Mouse (Mus musculus) embryonic facial prominence, embryonic 11.5 days (tissue): ENCODE measurements around the gene Sigmar1. TPM values are rescaled to one million over a fixed set of nuclear protein-coding genes. Genes with fewer than 3 reads are reported as not detected.

ENCODE experiments used
- ATAC-seq: fragments of 200-750 bp; cut with Nextera tagmentation; replicated peaks from 2 replicates; pipeline ENCODE4 v1.8.0; 2017; ENCODE audit warnings: low read depth; ENCODE audit not compliant: insufficient number of reproducible peaks, low FRiP score, low TSS enrichment
- DNase-seq: peaks from one replicate; pipeline ENCODE4 v3.0.0-alpha.2; 2015; ENCODE audit warnings: low spot score
- H3K27ac ChIP-seq: fragments of 300-500 bp; sonication (generic); replicated peaks from 2 replicates; pipeline ENCODE4 v1.5.1; 2014; ENCODE audit warnings: mild to moderate bottlenecking, low read depth, low read length, control low read depth
- H3K27me3 ChIP-seq: fragments of 300-500 bp; sonication (generic); 2 replicates; pipeline ENCODE4 v1.6.1; 2014; ENCODE audit warnings: mild to moderate bottlenecking, low read length, moderate library complexity, mixed read lengths; ENCODE audit not compliant: control insufficient read depth, insufficient read depth
- H3K36me3 ChIP-seq: fragments of 300-500 bp; sonication (generic); replicated peaks from 2 replicates; pipeline ENCODE4 v1.6.1; 2014; ENCODE audit warnings: low read depth, mild to moderate bottlenecking, low read length, moderate library complexity, mixed read lengths; ENCODE audit not compliant: control insufficient read depth, insufficient read depth
- H3K4me1 ChIP-seq: fragments of 300-500 bp; sonication (generic); 2 replicates; pipeline ENCODE4 v1.6.1; 2014; ENCODE audit warnings: low read length, mixed read lengths; ENCODE audit not compliant: control insufficient read depth, insufficient read depth
- H3K4me2 ChIP-seq: fragments of 300-500 bp; sonication (generic); 2 replicates; pipeline ENCODE4 v1.6.1; 2014; ENCODE audit warnings: low read depth, mild to moderate bottlenecking, control low read depth, low read length, moderate library complexity
- H3K4me3 ChIP-seq: fragments of 300-500 bp; sonication (generic); 2 replicates; pipeline ENCODE4 v1.5.1; 2014; ENCODE audit warnings: low read depth, low read length, control low read depth
- H3K9ac ChIP-seq: fragments of 300-500 bp; sonication (generic); replicated peaks from 2 replicates; pipeline ENCODE4 v1.6.1; 2014; ENCODE audit warnings: mild to moderate bottlenecking, control low read depth, low read length
- H3K9me3 ChIP-seq: fragments of 300-500 bp; sonication (generic); replicated peaks from 2 replicates; pipeline ENCODE4 v1.6.1; 2016; ENCODE audit warnings: mild to moderate bottlenecking, low read length, inconsistent platforms, mixed read lengths; ENCODE audit not compliant: control insufficient read depth
- WGBS: fragments of 180-500 bp; shearing (Covaris S2); extraction: QIAGEN DNeasy Blood & Tissue Kit; methylation state at CpG from one replicate; pipeline ENCODE4 v1.1.7; 2014; 5-methylcytosine and 5-hydroxymethylcytosine counted together
- polyA plus RNA-seq: library from polyadenylated mRNA; unstranded; fragments of >200 nt; fragmentation: Nextera tagmentation; extraction: Ambion mirVana; gene quantifications from 2 replicates; pipeline ENCODE4 v1.2.1, GENCODE M21; 2014

Gene Sigmar1
- polyA plus RNA-seq, 1 experiment from 2014 or later = 73.4 TPM

- DNase-seq (peak; percentile 89), ATAC-seq (peak; percentile 42)
- under 1% methylated on average over 61 of the region's 61 CpGs for WGBS
- peak within 1 kb of the TSS; percentile 79 for H3K4me3 ChIP-seq
- H3K27me3 ChIP-seq = no peaks in the 10 kb centered on the region
- H3K4me2 ChIP-seq = peak within 1 kb of the TSS; percentile 80
- H3K9me3 ChIP-seq = no peaks in the 10 kb centered on the region
- peaks cover 11% of the 10 kb centered on the region; the same call in 1 of the 2 replicates for H3K4me1 ChIP-seq
- peak within 1 kb of the TSS; percentile 23; the same call in 1 of the 2 replicates for H3K27ac ChIP-seq
- peak within 1 kb of the TSS; percentile 97 for H3K9ac ChIP-seq
- H3K36me3 ChIP-seq = no peaks in the 10 kb centered on the region
These were observed 42.5 kb downstream of the Sigmar1 start, which contains the start of gene Rpp25l for GRCm38 (mm10) chr4:41713197-41714067. Gene Rpp25l (minus strand): TSS chr4:41713534.

GRCm38 (mm10) chr4:41712421-41713196 lies 43.3 kb downstream of the Sigmar1 start:
- Histone ChIP-seq H3K4me3 (peak overlapping the region; percentile 79), H3K36me3 (no peaks in the 10 kb centered on the region), H3K9ac (peak overlapping the region; percentile 97), H3K4me2 (peak overlapping the region; percentile 80), H3K27ac (peak overlapping the region; percentile 23; the same call in 1 of the 2 replicates), H3K4me1 (peaks cover 11% of the 10 kb centered on the region; the same call in 1 of the 2 replicates), H3K27me3 (no peaks in the 10 kb centered on the region), H3K9me3 (no peaks in the 10 kb centered on the region)
- WGBS = 49% methylated on average over 31 of the region's 31 CpGs
- peak; percentile 6; the same call in 1 of the 2 replicates for ATAC-seq
- DNase-seq = no peak

- Histone ChIP-seq H3K4me1 (peaks cover 11% of the 10 kb centered on the region; the same call in 1 of the 2 replicates), H3K27me3 (no peaks in the 10 kb centered on the region), H3K27ac (no peak overlapping the region), H3K4me3 (peak overlapping the region; percentile 79), H3K36me3 (no peaks in the 10 kb centered on the region), H3K9me3 (no peaks in the 10 kb centered on the region), H3K4me2 (peak overlapping the region; percentile 80), H3K9ac (peak overlapping the region; percentile 97; the same call in 1 of the 2 replicates)
- 84% methylated on average over 16 of the region's 16 CpGs for WGBS
- ATAC-seq = no peak
- DNase-seq = no peak
These were observed 44.1 kb downstream of the Sigmar1 start for GRCm38 (mm10) chr4:41711705-41712375.

GRCm38 (mm10) chr4:41710229-41710628 lies 45.7 kb downstream of the Sigmar1 start:
- WGBS = 68% methylated on average over 4 of the region's 4 CpGs
- no peak overlapping the region for H3K4me2 ChIP-seq
- no peaks in the 10 kb centered on the region for H3K9me3 ChIP-seq
- no peak for DNase-seq
- peaks cover 13% of the 10 kb centered on the region for H3K4me1 ChIP-seq
- H3K4me3 ChIP-seq = no peak overlapping the region
- H3K27me3 ChIP-seq = peaks cover 2% of the 10 kb centered on the region; the same call in 1 of the 2 replicates
- ATAC-seq = no peak
- H3K36me3 ChIP-seq = no peaks in the 10 kb centered on the region
- H3K9ac ChIP-seq = no peak overlapping the region
- H3K27ac ChIP-seq = no peak overlapping the region

- H3K27me3 ChIP-seq = peaks cover 2% of the 10 kb centered on the region; the same call in 1 of the 2 replicates
- ATAC-seq (no peak), DNase-seq (peak; percentile 87)
- H3K4me3 ChIP-seq = no peak overlapping the region
- no peak overlapping the region for H3K9ac ChIP-seq
- H3K9me3 ChIP-seq = no peaks in the 10 kb centered on the region
- H3K4me1 ChIP-seq = peaks cover 15% of the 10 kb centered on the region
- H3K36me3 ChIP-seq = no peaks in the 10 kb centered on the region
- 40% methylated on average over 8 of the region's 8 CpGs for WGBS
- H3K27ac ChIP-seq = no peak overlapping the region
- H3K4me2 ChIP-seq = no peak overlapping the region
These were observed 47.7 kb downstream of the Sigmar1 start for GRCm38 (mm10) chr4:41708192-41708745.

- peaks cover 2% of the 10 kb centered on the region; the same call in 1 of the 2 replicates for H3K27me3 ChIP-seq
- no peak overlapping the region for H3K4me3 ChIP-seq
- H3K9ac ChIP-seq = no peak overlapping the region
- peaks cover 9% of the 10 kb centered on the region for H3K4me1 ChIP-seq
- WGBS = 3% methylated on average over 13 of the region's 13 CpGs
- no peak overlapping the region for H3K27ac ChIP-seq
- DNase-seq (peak; percentile 85), ATAC-seq (peak; percentile 58)
- H3K4me2 ChIP-seq = 0 out of 2 replicates have a peak overlapping the region, but pooled peaks have one; percentile 8
- no peaks in the 10 kb centered on the region for H3K36me3 ChIP-seq
- H3K9me3 ChIP-seq = no peaks in the 10 kb centered on the region
These were observed 48.9 kb downstream of the Sigmar1 start for GRCm38 (mm10) chr4:41707011-41707535.
